Mouse (Mus musculus): ENCODE measurements at regions not wholly inside any gene's neighbourhood (a gene's known extent, or its start where the extent isn't known, plus 50 kb on each side); places are given as distances from the start of the nearest gene placed in this dataset.

DNA sequence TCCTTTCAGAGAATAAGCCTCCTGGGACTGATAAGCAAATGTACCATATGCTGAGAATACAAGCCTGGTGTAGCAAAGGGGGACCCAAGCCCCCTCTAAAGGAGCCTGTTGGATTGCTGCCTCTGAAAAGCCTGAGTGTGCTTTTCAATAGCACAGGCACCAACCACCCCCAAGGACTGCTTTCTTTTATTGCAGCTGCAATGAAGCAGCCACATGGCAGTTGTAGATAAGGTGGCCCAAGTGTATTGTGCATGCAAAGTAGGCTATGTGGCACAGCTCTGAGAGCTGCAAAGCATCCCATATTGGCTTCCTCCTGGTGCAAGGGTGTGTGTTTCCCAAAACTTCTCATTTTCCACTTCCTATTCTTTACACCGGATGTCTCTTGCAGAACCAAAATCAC, 185.2 kb downstream of the Dad1 start:
- no peak for TF ChIP-seq POLR2A (IDR thresholded peaks at IDR 0.05; ENCODE audit: borderline replicate concordance, insufficient read depth, low read length)
- no peak for TF ChIP-seq CTCF (IDR thresholded peaks at IDR 0.05; ENCODE audit: borderline replicate concordance, insufficient read depth, low read depth, low read length)

Data from cerebellum, adult 2 months (tissue).